Mouse (Mus musculus): Measurements from ENCODE around the gene Memo1. TPM values are rescaled to one million over a fixed set of nuclear protein-coding genes. Genes with fewer than 3 reads are reported as not detected.

The Memo1 gene
- polyA plus RNA-seq (2012; ENCODE audit: low replicate concordance), result 16.8 and 25.5 TPM in 2 replicates

GRCm38 (mm10) chr17:74295026-74295970, at the start of gene Memo1:
Gene Memo1, minus strand, starts transcription at chr17:74295521.

GRCm38 (mm10) chr17:74338937-74339804, 43.9 kb upstream of the Memo1 start, which contains the start of gene Spast:
Gene Spast, plus strand, starts transcription at chr17:74338987.

GRCm38 (mm10) chr17:74323844-74324243, 28.5 kb upstream of the Memo1 start, which contains the start of gene Dpy30:
Gene Dpy30, minus strand, starts transcription at chr17:74323944.

Other genes with a start within 250 kb of the Memo1 start
- not detected in 2 replicates for gene Srd5a2, start 247.6 kb downstream of the Memo1 start, polyA plus RNA-seq (2012; ENCODE audit: low replicate concordance)
- 30.5 and 50.2 TPM in 2 replicates for gene Dpy30, start 28.4 kb upstream of the Memo1 start, polyA plus RNA-seq (2012; ENCODE audit: low replicate concordance)
- 15.0 and 18.9 TPM in 2 replicates for gene Spast, start 43.5 kb upstream of the Memo1 start, polyA plus RNA-seq (2012; ENCODE audit: low replicate concordance)
- 1.2 and 2.8 TPM in 2 replicates for gene Slc30a6, start 100.1 kb upstream of the Memo1 start, polyA plus RNA-seq (2012; ENCODE audit: low replicate concordance)
- 0.09 and 0.25 TPM in 2 replicates for gene Nlrc4, start 163.6 kb upstream of the Memo1 start, polyA plus RNA-seq (2012; ENCODE audit: low replicate concordance)
- 43.8 and 53.5 TPM in 2 replicates for gene Yipf4, start 194.0 kb upstream of the Memo1 start, polyA plus RNA-seq (2012; ENCODE audit: low replicate concordance)
- 31.9 and 39.5 TPM in 2 replicates for gene Birc6, start 232.8 kb upstream of the Memo1 start, polyA plus RNA-seq (2012; ENCODE audit: low replicate concordance)

All from leukemia stem cell, adult 10-12 weeks (primary cell).